Mouse (Mus musculus) c-Kit-positive CD71-positive TER-119-positive erythroid progenitor cells, embryonic 14.5 days (primary cell): ENCODE measurements around the gene Polh.

Experiments
- DNase-seq: peaks from one replicate; pipeline ENCODE4 v3.0.0-alpha.2; 2013; ENCODE audit warnings: low spot score

The Polh gene

DNA sequence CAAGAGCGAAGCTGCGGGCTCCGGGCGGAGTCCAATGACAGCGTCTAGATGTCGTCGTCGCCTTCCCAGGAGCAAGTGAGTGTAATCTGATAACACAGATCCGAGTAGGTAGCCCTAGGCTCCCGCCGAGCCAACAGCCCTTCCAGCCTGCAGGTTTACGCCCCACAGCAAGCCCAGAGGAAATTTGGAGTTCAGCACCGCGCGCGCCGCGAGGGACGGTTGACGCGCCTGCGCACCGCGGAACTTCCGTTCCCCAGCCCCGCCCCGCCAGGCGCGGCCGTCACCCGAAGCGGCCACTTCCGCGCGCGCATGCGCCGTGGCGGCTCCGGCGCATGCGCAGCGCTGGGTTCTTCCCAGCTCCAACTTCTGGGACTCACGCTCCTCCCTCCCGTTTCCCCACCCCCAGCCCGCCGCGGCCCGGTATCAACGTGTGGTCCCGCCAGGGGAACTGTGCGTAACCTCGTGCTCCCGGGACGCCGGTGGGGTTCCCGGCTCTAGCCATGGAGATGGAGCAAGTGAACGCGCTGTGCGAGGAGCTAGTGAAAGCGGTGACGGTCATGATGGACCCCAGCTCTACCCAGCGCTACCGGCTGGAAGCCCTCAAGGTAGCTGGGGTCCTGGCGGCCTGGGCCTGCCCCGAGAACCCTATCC, at the start of gene Polh, which contains the start of gene Xpo5:
Gene Polh (minus strand): TSS at position 225 of the 651 bp plus-strand sequence.
Gene Xpo5 (plus strand): TSS at position 362 of the 651 bp plus-strand sequence.
- DNase-seq, result peak; percentile 94

- DNase-seq, result no peak
Measured at GRCm38 (mm10) chr17:46251174-46251573, 48.7 kb upstream of the Polh start.

GRCm38 (mm10) chr17:46248189-46248522, 45.7 kb upstream of the Polh start:
- DNase-seq, result no peak

DNA sequence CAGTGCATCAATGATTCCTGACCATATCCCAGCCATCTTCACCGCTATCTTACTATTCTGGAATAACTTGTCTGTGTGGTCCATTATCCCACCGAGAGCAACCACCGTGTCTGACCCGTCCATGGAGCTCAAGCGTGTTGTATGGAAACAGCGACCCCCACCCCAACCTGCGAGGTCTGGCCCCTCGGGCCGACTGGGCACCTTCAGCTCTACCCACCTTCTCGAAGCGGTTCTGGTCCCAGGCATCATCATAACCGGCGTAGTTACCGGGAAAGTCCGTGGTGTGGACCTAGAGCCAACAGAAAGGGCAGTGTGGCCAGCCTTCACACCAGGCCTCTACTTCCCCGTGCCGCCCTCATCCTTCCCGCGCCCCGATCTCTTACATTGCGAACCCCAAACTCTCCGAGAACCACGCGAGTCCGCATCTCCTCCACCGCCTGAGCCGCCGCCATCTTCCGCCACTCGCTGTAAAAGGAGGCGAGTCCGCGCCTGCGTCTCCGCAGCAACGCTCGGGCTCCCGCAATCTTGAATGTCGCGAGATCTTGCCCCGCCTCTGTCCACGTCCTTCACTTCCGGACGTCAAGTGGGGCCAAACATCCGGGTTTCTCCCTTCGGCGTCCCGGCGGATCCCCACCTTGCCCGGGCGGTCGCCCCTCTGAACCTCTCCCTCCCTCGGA, 45.2 kb upstream of the Polh start, which contains the start of the genes Polr1c and Yipf3:
Gene Polr1c (minus strand): TSS at position 543 of the 677 bp plus-strand sequence.
Gene Yipf3 (plus strand): TSS at position 569 of the 677 bp plus-strand sequence.
- DNase-seq, result peak; percentile 89

DNA sequence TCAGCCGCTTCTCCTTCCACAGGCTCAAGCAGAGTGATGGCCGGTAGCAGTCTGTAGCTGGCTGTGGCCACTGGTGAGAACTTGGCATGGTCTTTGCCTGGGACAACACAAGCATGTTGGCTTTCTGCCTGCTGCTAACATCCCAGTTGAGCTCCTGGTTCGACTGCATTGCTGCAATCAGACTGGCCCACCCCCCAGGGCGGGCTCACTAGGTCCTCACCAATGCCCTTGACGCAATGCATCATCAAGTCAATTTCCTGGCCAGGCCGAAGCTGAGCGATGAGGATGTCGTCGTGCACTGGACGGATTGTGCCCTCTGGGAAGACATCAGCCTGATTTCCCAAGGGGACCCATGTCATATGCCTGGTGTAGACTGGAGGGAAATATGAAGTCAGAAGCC, 42.1 kb upstream of the Polh start:
- no peak for DNase-seq

DNA sequence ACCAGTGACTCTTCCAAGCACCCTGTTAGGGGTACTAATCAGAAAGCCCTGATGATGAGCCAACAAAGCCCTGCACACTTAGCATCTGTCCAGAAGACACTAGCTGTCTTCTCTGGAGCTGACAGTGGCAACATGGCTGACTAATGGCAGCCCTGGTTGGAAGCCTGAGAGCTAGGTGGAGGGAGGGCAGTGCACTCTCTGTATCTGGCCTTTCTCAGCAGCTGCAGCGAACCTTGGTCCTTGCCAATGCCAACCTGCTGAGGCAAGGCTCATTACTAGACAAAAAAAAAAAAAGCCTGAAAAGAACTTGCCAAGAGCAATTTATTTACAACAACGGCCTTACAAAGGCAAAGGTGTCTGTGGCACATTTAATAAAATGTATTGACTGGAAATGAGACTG, 41.2 kb upstream of the Polh start:
- DNase-seq, result no peak

GRCm38 (mm10) chr17:46242993-46243392, 40.5 kb upstream of the Polh start:
- no peak for DNase-seq

DNA sequence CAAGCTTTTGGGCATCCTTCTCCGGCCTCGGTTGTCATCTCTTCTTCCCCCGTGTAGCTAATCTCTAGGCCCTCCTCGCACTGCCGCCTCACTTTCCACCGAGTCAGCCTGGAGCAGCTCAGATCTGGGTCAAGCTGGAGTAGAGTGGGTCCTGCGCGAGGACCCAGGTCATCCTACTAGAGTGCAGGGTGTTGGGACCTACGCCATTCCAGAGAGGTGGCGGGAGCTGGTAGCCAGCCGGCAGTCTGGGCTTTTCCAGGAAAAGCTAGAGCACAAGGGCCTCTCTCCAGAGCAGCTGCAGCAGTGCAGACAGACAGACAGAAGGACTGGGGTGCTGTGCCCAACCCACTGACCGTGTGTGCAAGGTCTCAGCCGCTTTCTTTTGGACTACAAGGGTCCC, 39.8 kb upstream of the Polh start:
- no peak for DNase-seq

- no peak for DNase-seq
Measured at GRCm38 (mm10) chr17:46241471-46241870, 39.0 kb upstream of the Polh start.

DNA sequence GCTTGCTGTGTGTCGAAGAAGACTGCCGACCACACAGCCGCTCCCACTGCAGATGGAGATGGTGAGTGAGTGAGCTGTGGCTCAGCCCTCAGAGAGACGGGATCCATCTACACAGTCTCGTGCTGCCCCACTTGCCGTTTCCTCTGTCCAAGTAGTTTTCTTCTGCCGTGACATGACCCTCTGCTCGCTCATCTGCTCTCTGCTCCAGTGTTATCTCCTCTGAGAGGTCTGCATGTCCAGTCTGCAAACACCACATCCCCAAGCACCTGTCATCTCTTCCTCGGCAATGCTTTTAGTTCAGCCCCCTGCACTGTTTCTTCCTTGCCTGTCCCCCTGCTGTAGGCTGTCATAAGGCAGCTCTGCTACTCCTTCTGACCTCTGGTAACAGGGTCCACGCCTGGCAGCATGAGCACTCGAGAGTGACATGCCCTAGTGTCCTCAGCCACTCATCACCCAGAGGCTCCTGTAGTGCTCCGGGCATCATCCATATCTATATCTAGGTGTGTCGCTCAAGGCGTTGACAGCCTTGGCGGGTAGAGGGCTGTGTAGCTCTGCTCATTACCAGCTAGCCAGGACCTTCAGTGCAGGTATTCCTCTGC, 37.2 kb upstream of the Polh start:
- no peak for DNase-seq

DNA sequence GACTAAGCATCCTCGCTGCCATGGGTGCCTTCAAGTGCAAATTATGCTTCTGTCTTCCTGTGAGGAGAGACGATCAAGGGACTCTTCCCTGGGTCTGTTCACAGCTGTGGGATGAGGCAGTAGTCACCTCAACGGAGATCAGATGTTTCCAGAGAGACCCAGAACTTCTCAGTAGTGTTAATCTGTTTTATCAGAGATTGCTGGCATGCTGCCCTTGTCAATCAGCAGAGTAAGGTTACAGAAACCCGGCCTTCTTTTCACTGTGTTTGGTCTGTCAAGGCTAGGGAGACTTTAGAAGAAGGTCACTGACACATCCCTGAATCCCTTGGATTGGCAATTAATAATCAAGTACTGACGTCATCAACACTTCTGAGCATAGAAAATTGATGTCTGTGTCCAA, 35.0 kb upstream of the Polh start:
- no peak for DNase-seq

DNA sequence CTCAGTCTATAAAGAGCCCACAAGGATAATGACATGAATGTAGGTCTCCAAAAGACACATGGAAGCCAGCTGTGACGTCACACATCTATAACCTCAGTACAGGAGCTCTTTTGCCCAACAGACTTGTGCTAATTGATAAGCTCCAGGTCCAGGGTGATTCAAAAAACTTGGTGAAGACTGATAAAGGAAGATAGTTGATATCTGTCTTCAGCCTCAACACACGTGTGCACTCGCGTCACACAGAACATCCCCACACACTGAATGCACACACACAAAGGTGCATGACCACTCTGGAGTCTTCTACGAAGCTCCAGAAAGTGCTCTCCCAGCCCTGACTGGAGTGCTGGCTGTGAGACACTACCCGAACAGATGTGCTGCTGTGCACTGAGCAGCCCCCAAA, 34.6 kb upstream of the Polh start:
- DNase-seq, result no peak

GRCm38 (mm10) chr17:46236067-46236466, 33.6 kb upstream of the Polh start:
- no peak for DNase-seq

- DNase-seq, result no peak
Measured at GRCm38 (mm10) chr17:46227576-46227975, 25.1 kb upstream of the Polh start.

DNA sequence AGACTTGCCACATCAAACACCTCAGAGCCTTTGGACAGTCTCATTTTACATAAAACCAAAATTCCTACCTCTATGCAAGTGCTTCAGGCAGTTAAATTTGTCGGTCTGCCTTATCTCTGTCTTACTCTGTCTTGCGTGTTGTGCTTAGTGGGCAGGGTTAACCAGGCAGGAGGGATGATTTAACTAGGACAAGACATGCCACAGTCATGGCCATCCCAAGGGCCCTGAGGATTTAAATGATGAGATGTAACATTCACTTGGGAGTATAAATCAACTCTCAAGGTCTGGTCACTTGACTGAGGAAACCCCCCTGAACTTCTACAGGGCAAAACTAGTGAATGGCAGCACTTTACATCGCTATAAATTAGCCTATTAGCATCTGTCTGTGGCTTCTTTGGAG, 19.2 kb upstream of the Polh start:
- no peak for DNase-seq

DNA sequence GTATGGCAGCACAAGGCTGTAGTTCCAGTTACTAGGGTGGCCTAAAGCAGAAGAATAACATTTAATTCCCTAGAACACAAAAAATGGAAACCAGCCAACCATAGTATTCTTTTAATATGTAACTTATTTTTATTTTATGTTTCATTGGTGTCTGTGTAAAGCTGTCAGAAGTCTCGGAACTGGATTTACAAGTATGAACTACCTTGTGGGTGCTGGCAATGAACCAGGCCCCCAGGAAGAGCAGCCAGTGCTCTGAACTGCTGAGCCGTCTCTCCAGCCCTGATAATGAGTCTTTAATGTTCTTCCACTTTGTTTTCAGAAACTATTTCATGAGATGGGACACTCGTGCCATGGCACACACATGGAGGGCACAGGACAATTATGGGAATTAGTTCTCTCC, 8.1 kb upstream of the Polh start:
- no peak for DNase-seq

DNA sequence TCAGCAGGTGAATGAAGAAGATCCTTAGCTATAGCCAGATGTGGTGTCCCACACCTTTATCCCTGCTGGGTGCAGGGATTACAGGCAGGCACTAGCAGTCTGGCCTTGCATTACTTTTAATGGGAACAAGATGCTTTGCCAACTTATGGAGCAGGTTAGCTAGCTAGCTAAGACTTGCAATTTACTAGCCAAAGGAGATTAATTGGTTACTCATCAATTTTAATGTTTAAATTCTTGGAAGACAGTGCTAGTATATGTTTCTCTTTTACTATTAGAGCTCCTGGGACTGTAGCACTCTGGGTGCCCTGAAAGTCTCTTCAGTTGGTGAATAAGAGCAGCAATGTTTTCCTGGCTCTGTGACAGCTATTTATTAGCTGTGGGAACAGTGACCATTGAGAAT, 4.2 kb upstream of the Polh start:
- no peak for DNase-seq

DNA sequence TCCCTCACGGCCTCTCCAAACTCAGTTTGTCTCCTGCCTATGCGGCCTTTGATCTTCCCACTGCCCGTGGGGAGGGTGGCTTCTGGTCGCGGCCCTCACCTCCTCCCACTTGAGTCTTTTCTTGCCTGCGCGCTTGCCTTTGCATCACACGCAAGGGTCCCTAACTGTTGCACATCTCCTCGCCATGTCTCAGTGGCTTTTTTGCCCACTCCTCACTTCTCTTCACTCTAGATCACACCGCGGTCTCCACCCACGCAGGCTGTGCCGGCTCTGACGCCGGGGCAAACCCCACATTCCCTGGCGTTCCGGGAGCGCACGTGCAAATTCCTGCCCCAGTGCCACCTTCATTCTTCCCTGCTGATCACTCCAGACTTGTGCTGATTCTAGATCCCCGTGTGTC, 633 bp upstream of the Polh start:
- DNase-seq, result peak; percentile 23

DNA sequence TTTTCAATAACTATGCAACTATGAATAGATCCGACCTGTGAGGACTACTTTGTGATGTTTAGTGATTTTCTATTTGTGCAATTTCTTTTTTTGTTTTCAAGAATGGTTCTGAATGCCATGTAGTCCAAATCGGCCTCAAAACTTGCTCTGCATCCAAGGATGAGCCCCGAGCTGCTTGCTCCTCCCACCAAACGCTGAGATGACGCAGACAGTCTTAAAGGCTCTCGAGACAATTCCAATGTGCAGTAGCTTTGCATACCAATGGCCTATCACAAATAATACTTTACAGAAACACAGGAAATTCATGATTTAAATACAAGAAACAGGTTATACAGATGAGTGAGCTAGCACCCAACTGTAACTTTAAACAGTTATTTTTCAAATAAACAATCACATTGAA, 1.3 kb downstream of the Polh start:
- DNase-seq, result peak; percentile 34

GRCm38 (mm10) chr17:46188829-46189228, 13.6 kb downstream of the Polh start:
- no peak for DNase-seq

- no peak for DNase-seq
Measured at GRCm38 (mm10) chr17:46182273-46182672, 20.2 kb downstream of the Polh start.

GRCm38 (mm10) chr17:46170538-46170937, 31.9 kb downstream of the Polh start:
- peak; percentile 49 for DNase-seq

DNA sequence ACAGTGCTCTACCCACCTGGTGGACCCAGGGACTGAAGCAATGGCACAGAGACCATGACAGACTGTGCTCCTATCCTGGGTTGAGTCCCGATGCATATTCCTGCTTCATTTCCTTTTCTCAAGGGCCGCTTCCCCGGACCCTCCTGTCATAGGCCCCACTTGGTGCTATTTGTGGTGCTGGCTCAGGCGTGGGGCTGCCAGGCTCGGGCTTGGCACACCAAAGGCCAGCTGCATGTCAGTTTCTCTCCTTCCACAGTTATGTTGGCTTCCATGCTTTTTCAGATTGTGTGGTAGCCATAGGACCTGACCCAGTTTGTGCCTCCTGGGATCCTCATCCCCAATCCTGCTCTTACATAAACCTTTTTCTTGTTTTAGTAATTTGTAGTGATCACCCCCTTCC, 33.7 kb downstream of the Polh start:
- no peak for DNase-seq
